Mouse (Mus musculus): ENCODE data around the gene Ciart. TPM values are rescaled to one million over a fixed set of nuclear protein-coding genes. Genes with fewer than 3 reads are reported as not detected.
"Not testable (repeated sequence)": the region's sequence is repeated elsewhere in the genome, so short reads cannot be mapped to it uniquely, and the experiment has no call there.

Gene Ciart
- total and polyA plus RNA-seq, 3 experiments: 1.0 to 5.1 (median 1.0) TPM

DNA sequence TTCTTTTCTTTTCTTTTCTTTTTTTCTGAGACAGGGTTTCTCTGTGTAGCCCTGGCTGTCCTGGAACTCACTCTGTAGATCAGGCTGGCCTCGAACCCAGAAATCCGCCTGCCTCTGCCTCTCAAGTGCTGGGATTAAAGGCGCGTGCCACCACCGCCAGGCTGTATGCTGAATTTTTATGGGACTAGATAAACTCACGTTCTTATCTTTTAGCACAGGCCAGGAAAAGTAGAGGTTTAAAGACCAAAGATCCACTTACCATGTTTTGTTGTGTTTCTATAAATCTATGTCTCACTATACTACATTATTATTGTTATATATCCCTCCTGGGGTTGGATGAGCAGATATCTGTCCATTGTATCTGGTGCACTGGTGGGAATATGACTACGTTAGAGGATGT lies 41.4 kb upstream of the Ciart start:
- dilution Hi-C loops (cut with MboI; ENCODE audit: extremely low pct_ligation_motif_present, extremely low pct_unique_long_range_greater_than_20kb, low sequenced_read_pairs); H3K4me3 ChIP-seq (replicated peaks in 1 of 3; ENCODE audit: low read depth in 2 of 3, low read length in 2 of 3, poor library complexity in 1 of 3); H3K9me3 ChIP-seq (replicated peaks; ENCODE audit: low read length); H3K27me3 ChIP-seq (replicated peaks); H3K27ac ChIP-seq (ENCODE audit: insufficient read depth, low read depth); H3K4me2 ChIP-seq (ENCODE audit: insufficient read depth, low read depth, poor library complexity, severe bottlenecking); DNase-seq (ENCODE audit: extremely low read depth); H3K36me3 ChIP-seq (replicated peaks in 1 of 2; ENCODE audit: control insufficient read depth in 1 of 2, insufficient read depth in 1 of 2, low read length in 1 of 2); in situ Hi-C loops (cut with MboI; ENCODE audit: low pct_ligation_motif_present, low pct_unique_long_range_greater_than_20kb, low sequenced_read_pairs); H3K79me2 ChIP-seq (replicated peaks; ENCODE audit: control insufficient read depth, extremely low read depth, insufficient read depth, poor library complexity, severe bottlenecking); H3K9ac ChIP-seq (ENCODE audit: insufficient read depth, low read depth); H3K4me1 ChIP-seq (ENCODE audit: control insufficient read depth in 1 of 2, insufficient read depth in 2 of 2): not testable (repeated sequence)

DNA sequence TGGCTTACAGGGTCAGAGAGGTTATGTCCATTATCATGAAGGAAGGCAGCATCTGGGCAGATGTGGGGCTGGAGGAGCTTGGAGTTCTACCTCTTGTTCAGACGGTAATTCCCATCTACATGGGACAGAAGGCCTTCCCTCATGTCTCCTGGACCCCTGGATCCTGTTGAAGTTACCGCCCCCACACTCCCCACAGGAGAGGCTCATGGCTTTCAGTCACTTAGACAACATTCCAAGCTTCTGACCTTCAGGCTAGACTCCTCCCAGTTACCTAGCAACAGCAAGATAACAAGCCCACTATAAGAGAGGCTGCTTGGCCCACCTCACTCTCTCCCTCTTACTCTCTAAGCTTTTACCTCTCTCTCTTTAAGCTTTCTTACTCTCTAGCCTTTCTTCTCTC lies 38.5 kb upstream of the Ciart start:
- H3K79me2 ChIP-seq (replicated peaks; ENCODE audit: control insufficient read depth, extremely low read depth, insufficient read depth, poor library complexity, severe bottlenecking); H3K4me2 ChIP-seq (ENCODE audit: insufficient read depth, low read depth, poor library complexity, severe bottlenecking); H3K9ac ChIP-seq (ENCODE audit: insufficient read depth, low read depth); DNase-seq (ENCODE audit: extremely low read depth); H3K27ac ChIP-seq (ENCODE audit: insufficient read depth, low read depth); dilution Hi-C loops (cut with MboI; ENCODE audit: extremely low pct_ligation_motif_present, extremely low pct_unique_long_range_greater_than_20kb, low sequenced_read_pairs); in situ Hi-C loops (cut with MboI; ENCODE audit: low pct_ligation_motif_present, low pct_unique_long_range_greater_than_20kb, low sequenced_read_pairs); H3K4me1 ChIP-seq (ENCODE audit: control insufficient read depth in 1 of 2, insufficient read depth in 2 of 2); H3K27me3 ChIP-seq (replicated peaks); H3K36me3 ChIP-seq (replicated peaks in 1 of 2; ENCODE audit: control insufficient read depth in 1 of 2, insufficient read depth in 1 of 2, low read length in 1 of 2); H3K9me3 ChIP-seq (replicated peaks; ENCODE audit: low read length); H3K4me3 ChIP-seq (replicated peaks in 1 of 3; ENCODE audit: low read depth in 2 of 3, low read length in 2 of 3, poor library complexity in 1 of 3): not testable (repeated sequence)

DNA sequence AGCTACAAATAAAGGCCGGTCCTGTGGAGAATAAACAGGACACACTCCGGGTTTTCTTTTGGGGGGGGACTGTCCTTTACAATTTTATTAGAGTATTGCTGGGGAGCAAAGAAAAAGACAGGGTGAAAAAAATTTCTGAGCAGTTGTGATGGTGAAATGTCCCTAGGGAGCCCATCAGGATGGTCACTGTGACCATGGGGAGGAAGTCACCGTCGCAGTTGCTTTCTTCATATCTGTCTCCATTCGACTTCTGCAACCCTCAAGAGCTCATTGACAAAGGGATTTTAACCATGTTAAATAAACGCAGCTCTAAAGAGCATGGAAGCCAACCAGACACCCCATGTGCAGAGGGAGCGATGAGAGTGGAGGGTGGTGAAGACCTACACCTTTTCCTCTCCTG lies 34.7 kb upstream of the Ciart start:
- H3K36me3 ChIP-seq (replicated peaks in 1 of 2; ENCODE audit: control insufficient read depth in 1 of 2, insufficient read depth in 1 of 2, low read length in 1 of 2): no peaks in the 10 kb centered on the region
- H3K9ac ChIP-seq (ENCODE audit: insufficient read depth, low read depth): no peak overlapping the region
- peaks cover 9% of the 10 kb centered on the region for H3K27me3 ChIP-seq (replicated peaks)
- DNase-seq (ENCODE audit: extremely low read depth): no peak
- no peaks in the 10 kb centered on the region for H3K9me3 ChIP-seq (replicated peaks; ENCODE audit: low read length)
- peaks cover 0 to 8% of the 10 kb centered on the region in 2 experiments; a peak in 2 of 4 replicates for H3K4me1 ChIP-seq (ENCODE audit: control insufficient read depth in 1 of 2, insufficient read depth in 2 of 2)
- in situ Hi-C loops (cut with MboI; ENCODE audit: low pct_ligation_motif_present, low pct_unique_long_range_greater_than_20kb, low sequenced_read_pairs) (no loop called here), dilution Hi-C loops (cut with MboI; ENCODE audit: extremely low pct_ligation_motif_present, extremely low pct_unique_long_range_greater_than_20kb, low sequenced_read_pairs) (no loop called here)
- no peak overlapping the region for H3K27ac ChIP-seq (ENCODE audit: insufficient read depth, low read depth)
- H3K79me2 ChIP-seq (replicated peaks; ENCODE audit: control insufficient read depth, extremely low read depth, insufficient read depth, poor library complexity, severe bottlenecking): no peaks in the 10 kb centered on the region
- H3K4me3 ChIP-seq (replicated peaks in 1 of 3; ENCODE audit: low read depth in 2 of 3, low read length in 2 of 3, poor library complexity in 1 of 3): no peak overlapping the region
- TF ChIP-seq MEF2A (IDR thresholded peaks at IDR 0.05; ENCODE audit: borderline replicate concordance, low read depth, low read length): no peak
- no peak for TF ChIP-seq CHD1 (IDR thresholded peaks at IDR 0.05; ENCODE audit: low read depth, low read length)
- no peak for TF ChIP-seq MXI1 (IDR thresholded peaks at IDR 0.05; ENCODE audit: low read depth, low read length)
- no peak for TF ChIP-seq TCF12 (IDR thresholded peaks at IDR 0.05; ENCODE audit: low read depth, low read length)
- TF ChIP-seq POLR2A (IDR thresholded peaks at IDR 0.05; ENCODE audit: low read depth, low read length): no peak
- TF ChIP-seq ZNF384 (IDR thresholded peaks at IDR 0.05; ENCODE audit: low read depth, low read length): peak; percentile 43; the same call in 1 of the 2 replicates
- TF ChIP-seq IRF4 (IDR thresholded peaks at IDR 0.05; ENCODE audit: low read depth, low read length): no peak
- no peak for TF ChIP-seq ZKSCAN1 (IDR thresholded peaks at IDR 0.05; ENCODE audit: borderline replicate concordance, low read depth, low read length)
- peak overlapping the region; percentile 47; the same call in 1 of the 2 replicates for H3K4me2 ChIP-seq (ENCODE audit: insufficient read depth, low read depth, poor library complexity, severe bottlenecking)
